Mouse (Mus musculus) macrophage (primary cell): ENCODE data around the gene Nkd1. TPM values are rescaled to one million over a fixed set of nuclear protein-coding genes. Genes with fewer than 3 reads are reported as not detected.

Experiments used
- H3K27ac ChIP-seq: fragments of 350-480 bp; formaldehyde crosslinking; 2 replicates; pipeline ENCODE4 v1.9.0; 2021
- H3K36me3 ChIP-seq: fragments of 350-480 bp; formaldehyde crosslinking; 2 replicates; pipeline ENCODE4 v1.9.0; 2021; ENCODE audit errors: inconsistent target
- H3K4me3 ChIP-seq: fragments of 350-480 bp; formaldehyde crosslinking; 2 replicates; pipeline ENCODE4 v1.9.0; 2021; ENCODE audit errors: inconsistent target
- H3K79me2 ChIP-seq: fragments of 350-480 bp; formaldehyde crosslinking; 2 replicates; pipeline ENCODE4 v1.9.0; 2021; ENCODE audit errors: inconsistent target
- WGBS: methylation state at CpG from one replicate; pipeline ENCODE4 v1.1.7; 2026; ENCODE audit warnings: inconsistent platforms; ENCODE audit not compliant: missing documents; 5-methylcytosine and 5-hydroxymethylcytosine counted together
- polyA plus RNA-seq: library from polyadenylated mRNA; stranded (reverse); fragments of 250-400 nt; gene quantifications from 3 replicates; pipeline ENCODE4 v1.2.4, GENCODE M21; 2018; ENCODE audit warnings: inconsistent platforms

Nkd1 gene
- polyA plus RNA-seq, 1 experiment from 2014 or later = not detected

GRCm38 (mm10) chr8:88524132-88524531 is 3.0 kb downstream of the Nkd1 start:
- Histone ChIP-seq H3K27ac (no peak overlapping the region), H3K36me3 (no peaks in the 10 kb centered on the region), H3K79me2 (no peaks in the 10 kb centered on the region), H3K4me3 (no peak overlapping the region)
- WGBS = 90% methylated on average over 3 of the region's 4 CpGs

- Histone ChIP-seq H3K79me2 (no peaks in the 10 kb centered on the region), H3K27ac (no peak overlapping the region), H3K36me3 (no peaks in the 10 kb centered on the region), H3K4me3 (no peak overlapping the region)
- WGBS = 96% methylated on average over 7 of the region's 7 CpGs
Measured at GRCm38 (mm10) chr8:88524851-88525250, 3.7 kb downstream of the Nkd1 start.

- no peaks in the 10 kb centered on the region for H3K79me2 ChIP-seq
- WGBS = 91% methylated on average over 5 of the region's 5 CpGs
- H3K4me3 ChIP-seq = no peak overlapping the region
- no peaks in the 10 kb centered on the region for H3K36me3 ChIP-seq
- H3K27ac ChIP-seq = no peak overlapping the region
Measured at GRCm38 (mm10) chr8:88526296-88526695, 5.1 kb downstream of the Nkd1 start.

- Histone ChIP-seq H3K4me3 (no peak overlapping the region), H3K79me2 (no peaks in the 10 kb centered on the region), H3K36me3 (no peaks in the 10 kb centered on the region), H3K27ac (no peak overlapping the region)
- WGBS = 93% methylated on average over 9 of the region's 9 CpGs
Measured at GRCm38 (mm10) chr8:88528186-88528585, 7.0 kb downstream of the Nkd1 start.

GRCm38 (mm10) chr8:88529798-88530197 is 8.6 kb downstream of the Nkd1 start:
- H3K27ac ChIP-seq = no peak overlapping the region
- no peak overlapping the region for H3K4me3 ChIP-seq
- no peaks in the 10 kb centered on the region for H3K36me3 ChIP-seq
- no peaks in the 10 kb centered on the region for H3K79me2 ChIP-seq
- 83% methylated on average over 4 of the region's 4 CpGs for WGBS

- WGBS = 64% methylated on average over 2 of the region's 2 CpGs
- no peaks in the 10 kb centered on the region for H3K36me3 ChIP-seq
- no peaks in the 10 kb centered on the region for H3K79me2 ChIP-seq
- H3K27ac ChIP-seq = no peak overlapping the region
- H3K4me3 ChIP-seq = no peak overlapping the region
Measured at GRCm38 (mm10) chr8:88537081-88537480, 15.9 kb downstream of the Nkd1 start.

- H3K4me3 ChIP-seq = no peak overlapping the region
- H3K79me2 ChIP-seq = no peaks in the 10 kb centered on the region
- 90% methylated on average over 19 of the region's 19 CpGs for WGBS
- no peaks in the 10 kb centered on the region for H3K36me3 ChIP-seq
- H3K27ac ChIP-seq = no peak overlapping the region
Measured at GRCm38 (mm10) chr8:88537998-88538975, 17.1 kb downstream of the Nkd1 start.

- 98% methylated on average over 7 of the region's 7 CpGs for WGBS
- Histone ChIP-seq H3K4me3 (no peak overlapping the region), H3K79me2 (no peaks in the 10 kb centered on the region), H3K36me3 (no peaks in the 10 kb centered on the region), H3K27ac (no peak overlapping the region)
Measured at GRCm38 (mm10) chr8:88538976-88539371, 17.8 kb downstream of the Nkd1 start.

GRCm38 (mm10) chr8:88539963-88540362 is 18.8 kb downstream of the Nkd1 start:
- no peak overlapping the region for H3K27ac ChIP-seq
- 83% methylated on average over 4 of the region's 4 CpGs for WGBS
- H3K36me3 ChIP-seq = no peaks in the 10 kb centered on the region

GRCm38 (mm10) chr8:88542596-88543213 is 21.6 kb downstream of the Nkd1 start:
- WGBS = 90% methylated on average over 9 of the region's 9 CpGs
- no peaks in the 10 kb centered on the region for H3K36me3 ChIP-seq
- no peaks in the 10 kb centered on the region for H3K79me2 ChIP-seq
- H3K27ac ChIP-seq = no peak overlapping the region
- no peak overlapping the region for H3K4me3 ChIP-seq

More at GRCm38 (mm10) chr8:88539963-88540362, 18.8 kb downstream of the Nkd1 start:
- Histone ChIP-seq H3K79me2 (no peaks in the 10 kb centered on the region), H3K4me3 (no peak overlapping the region)

GRCm38 (mm10) chr8:88544677-88545076 is 23.5 kb downstream of the Nkd1 start:
- Histone ChIP-seq H3K36me3 (no peaks in the 10 kb centered on the region), H3K4me3 (no peak overlapping the region), H3K27ac (no peak overlapping the region), H3K79me2 (no peaks in the 10 kb centered on the region)
- 89% methylated on average over 4 of the region's 4 CpGs for WGBS

GRCm38 (mm10) chr8:88545441-88545840 is 24.3 kb downstream of the Nkd1 start:
- H3K36me3 ChIP-seq = no peaks in the 10 kb centered on the region
- WGBS = 95% methylated on average over 6 of the region's 7 CpGs
- H3K79me2 ChIP-seq = no peaks in the 10 kb centered on the region
- H3K4me3 ChIP-seq = no peak overlapping the region
- H3K27ac ChIP-seq = no peak overlapping the region

GRCm38 (mm10) chr8:88546032-88546732 is 25.0 kb downstream of the Nkd1 start:
- Histone ChIP-seq H3K4me3 (no peak overlapping the region), H3K36me3 (no peaks in the 10 kb centered on the region), H3K79me2 (no peaks in the 10 kb centered on the region), H3K27ac (no peak overlapping the region)
- 90% methylated on average over 18 of the region's 18 CpGs for WGBS

- no peaks in the 10 kb centered on the region for H3K79me2 ChIP-seq
- 81% methylated on average over 4 of the region's 4 CpGs for WGBS
- no peak overlapping the region for H3K4me3 ChIP-seq
- no peak overlapping the region for H3K27ac ChIP-seq
- no peaks in the 10 kb centered on the region for H3K36me3 ChIP-seq
Measured at GRCm38 (mm10) chr8:88555669-88556068, 34.5 kb downstream of the Nkd1 start.
